Mouse (Mus musculus): ENCODE results near the gene Il3ra. TPM values are rescaled to one million over a fixed set of nuclear protein-coding genes. Genes with fewer than 3 reads are reported as not detected.

Il3ra gene
- polyA plus RNA-seq, 1 experiment: 51.0 TPM

GRCm38 (mm10) chr14:14351721-14352590 is 5.9 kb downstream of the Il3ra start:
- Histone ChIP-seq H3K27ac (ENCODE audit: control insufficient read depth, insufficient read depth, low read depth, low read length) (no peak overlapping the region), H3K36me3 (ENCODE audit: control insufficient read depth, insufficient read depth, low read length) (no peaks in the 10 kb centered on the region), H3K27me3 (ENCODE audit: control insufficient read depth, insufficient read depth, low read length) (no peaks in the 10 kb centered on the region), H3K4me3 (ENCODE audit: control insufficient read depth, low read depth, low read length) (no peak overlapping the region), H3K4me1 (ENCODE audit: control insufficient read depth, insufficient read depth, low read length) (peaks cover 32% of the 10 kb centered on the region)
- no peak for TF ChIP-seq POLR2A (IDR thresholded peaks at IDR 0.05; ENCODE audit: control insufficient read depth, low read depth, low read length)
- no peak for TF ChIP-seq CTCF (IDR thresholded peaks at IDR 0.05; ENCODE audit: control insufficient read depth, insufficient read depth, insufficient replicate concordance, low read depth, low read length)

GRCm38 (mm10) chr14:14352606-14353005 is 6.5 kb downstream of the Il3ra start:
- H3K4me3 ChIP-seq (ENCODE audit: control insufficient read depth, low read depth, low read length): no peak overlapping the region
- H3K27me3 ChIP-seq (ENCODE audit: control insufficient read depth, insufficient read depth, low read length): no peaks in the 10 kb centered on the region
- TF ChIP-seq POLR2A (IDR thresholded peaks at IDR 0.05; ENCODE audit: control insufficient read depth, low read depth, low read length) (no peak), CTCF (IDR thresholded peaks at IDR 0.05; ENCODE audit: control insufficient read depth, insufficient read depth, insufficient replicate concordance, low read depth, low read length) (no peak)
- no peaks in the 10 kb centered on the region for H3K36me3 ChIP-seq (ENCODE audit: control insufficient read depth, insufficient read depth, low read length)
- no peak overlapping the region for H3K27ac ChIP-seq (ENCODE audit: control insufficient read depth, insufficient read depth, low read depth, low read length)
- peaks cover 26% of the 10 kb centered on the region for H3K4me1 ChIP-seq (ENCODE audit: control insufficient read depth, insufficient read depth, low read length)

- H3K36me3 ChIP-seq (ENCODE audit: control insufficient read depth, insufficient read depth, low read length): no peaks in the 10 kb centered on the region
- no peaks in the 10 kb centered on the region for H3K27me3 ChIP-seq (ENCODE audit: control insufficient read depth, insufficient read depth, low read length)
- peaks cover 21% of the 10 kb centered on the region for H3K4me1 ChIP-seq (ENCODE audit: control insufficient read depth, insufficient read depth, low read length)
- TF ChIP-seq POLR2A (IDR thresholded peaks at IDR 0.05; ENCODE audit: control insufficient read depth, low read depth, low read length): no peak
- no peak for TF ChIP-seq CTCF (IDR thresholded peaks at IDR 0.05; ENCODE audit: control insufficient read depth, insufficient read depth, insufficient replicate concordance, low read depth, low read length)
- H3K27ac ChIP-seq (ENCODE audit: control insufficient read depth, insufficient read depth, low read depth, low read length): no peak overlapping the region
- H3K4me3 ChIP-seq (ENCODE audit: control insufficient read depth, low read depth, low read length): no peak overlapping the region
These were observed 7.1 kb downstream of the Il3ra start for GRCm38 (mm10) chr14:14353081-14353732.

GRCm38 (mm10) chr14:14353740-14354510 is 7.8 kb downstream of the Il3ra start:
- no peak overlapping the region for H3K27ac ChIP-seq (ENCODE audit: control insufficient read depth, insufficient read depth, low read depth, low read length)
- no peak overlapping the region for H3K4me3 ChIP-seq (ENCODE audit: control insufficient read depth, low read depth, low read length)
- H3K27me3 ChIP-seq (ENCODE audit: control insufficient read depth, insufficient read depth, low read length): no peaks in the 10 kb centered on the region
- H3K36me3 ChIP-seq (ENCODE audit: control insufficient read depth, insufficient read depth, low read length): no peaks in the 10 kb centered on the region
- TF ChIP-seq POLR2A (IDR thresholded peaks at IDR 0.05; ENCODE audit: control insufficient read depth, low read depth, low read length) (no peak), CTCF (IDR thresholded peaks at IDR 0.05; ENCODE audit: control insufficient read depth, insufficient read depth, insufficient replicate concordance, low read depth, low read length) (no peak)
- H3K4me1 ChIP-seq (ENCODE audit: control insufficient read depth, insufficient read depth, low read length): peaks cover 16% of the 10 kb centered on the region

GRCm38 (mm10) chr14:14354511-14355359 is 8.7 kb downstream of the Il3ra start:
- no peak for TF ChIP-seq CTCF (IDR thresholded peaks at IDR 0.05; ENCODE audit: control insufficient read depth, insufficient read depth, insufficient replicate concordance, low read depth, low read length)
- no peak for TF ChIP-seq POLR2A (IDR thresholded peaks at IDR 0.05; ENCODE audit: control insufficient read depth, low read depth, low read length)
- H3K27me3 ChIP-seq (ENCODE audit: control insufficient read depth, insufficient read depth, low read length): no peaks in the 10 kb centered on the region
- peaks cover 14% of the 10 kb centered on the region for H3K4me1 ChIP-seq (ENCODE audit: control insufficient read depth, insufficient read depth, low read length)
- no peak overlapping the region for H3K27ac ChIP-seq (ENCODE audit: control insufficient read depth, insufficient read depth, low read depth, low read length)
- H3K4me3 ChIP-seq (ENCODE audit: control insufficient read depth, low read depth, low read length): no peak overlapping the region
- H3K36me3 ChIP-seq (ENCODE audit: control insufficient read depth, insufficient read depth, low read length): no peaks in the 10 kb centered on the region

- no peak overlapping the region for H3K4me3 ChIP-seq (ENCODE audit: control insufficient read depth, low read depth, low read length)
- no peak overlapping the region for H3K27ac ChIP-seq (ENCODE audit: control insufficient read depth, insufficient read depth, low read depth, low read length)
- TF ChIP-seq POLR2A (IDR thresholded peaks at IDR 0.05; ENCODE audit: control insufficient read depth, low read depth, low read length) (no peak), CTCF (IDR thresholded peaks at IDR 0.05; ENCODE audit: control insufficient read depth, insufficient read depth, insufficient replicate concordance, low read depth, low read length) (no peak)
- H3K4me1 ChIP-seq (ENCODE audit: control insufficient read depth, insufficient read depth, low read length): peaks cover 8% of the 10 kb centered on the region
- H3K27me3 ChIP-seq (ENCODE audit: control insufficient read depth, insufficient read depth, low read length): no peaks in the 10 kb centered on the region
- H3K36me3 ChIP-seq (ENCODE audit: control insufficient read depth, insufficient read depth, low read length): no peaks in the 10 kb centered on the region
These were observed 9.2 kb downstream of the Il3ra start for GRCm38 (mm10) chr14:14355360-14355646.

All from testis, adult 2 months (tissue).